24 mouse cellular contexts compared by ENCODE assay signal in genomic region chr10:63052011-63052410, GRCm38 (mm10). TPM values are rescaled to one million over a fixed set of nuclear protein-coding genes. Genes with fewer than 3 reads are reported as not detected.
DNase-seq lines count a peak whose midpoint lies in the region; ATAC-seq and TF ChIP-seq lines count a peak whose summit lies in the region.
"Had no signal": no experiment of that assay in that cellular context is flagged by ENCODE, and none has a peak within 500 bp of the region (broad histone marks: within the 10 kb centered on the region; RNA-seq: fewer than 3 reads in every experiment).

No protein-coding gene starts in this region.

- no peak overlapping the region for H3K4me3 ChIP-seq in kidney, adult 2 months (ENCODE audit: insufficient read depth, low read depth, low read length)
- no peak overlapping the region for H3K4me3 ChIP-seq in liver, postnatal 0 days (ENCODE audit: low read depth, low read length)
- no peak overlapping the region for H3K4me3 ChIP-seq in liver, embryonic 11.5 days (ENCODE audit: low read depth, low read length)
- H3K4me3 ChIP-seq: embryonic facial prominence, embryonic 10.5 days; embryonic facial prominence, embryonic 12.5 days; forebrain, embryonic 13.5 days; forebrain, embryonic 15.5 days had no signal

- H3K27ac ChIP-seq in kidney, adult 2 months (ENCODE audit: insufficient read depth, low read depth, low read length), result no peak overlapping the region
- no peak overlapping the region for H3K27ac ChIP-seq in liver, postnatal 0 days (ENCODE audit: low read depth)
- H3K27ac ChIP-seq in liver, embryonic 11.5 days (ENCODE audit: low read depth, low read length), result no peak overlapping the region
- H3K27ac ChIP-seq: embryonic facial prominence, embryonic 10.5 days; embryonic facial prominence, embryonic 12.5 days; forebrain, embryonic 13.5 days; forebrain, embryonic 15.5 days had no signal

- peak; percentile 48 for DNase-seq in kidney, adult 2 months
- DNase-seq in kidney, adult 8-10 months, result no peak
- peak; percentile 29 to 34 for DNase-seq in kidney, postnatal 36 days
- no peak for DNase-seq in kidney, postnatal 10 days
- DNase-seq in liver, postnatal 0 days, result no peak
- no peak for DNase-seq in liver, embryonic 11.5 days (ENCODE audit: low spot score)
- DNase-seq: adrenal gland, adult 8-10 months; adrenal gland, postnatal 36 days; B cell, adult 2 months; cerebellum, adult 11-12 months; cerebellum, adult 2 months; cerebellum, adult 9-10 months; cerebellum, postnatal 10 days; cerebellum, postnatal 25 days had no signal

- H3K27me3 ChIP-seq in kidney, adult 2 months (replicated peaks; ENCODE audit: control insufficient read depth, insufficient read depth, low read length), result no peaks in the 10 kb centered on the region
- no peaks in the 10 kb centered on the region for H3K27me3 ChIP-seq in liver, postnatal 0 days (ENCODE audit: insufficient read depth, low read length)
- no peaks in the 10 kb centered on the region for H3K27me3 ChIP-seq in liver, embryonic 11.5 days (replicated peaks; ENCODE audit: control insufficient read depth, insufficient read depth, low read length)
- H3K27me3 ChIP-seq: CH12.LX; embryonic facial prominence, embryonic 12.5 days; forebrain, embryonic 13.5 days; forebrain, embryonic 15.5 days; Patski had no signal

- no peak for TF ChIP-seq CTCF in kidney, adult 2 months (conservative IDR thresholded peaks at IDR 0.05; ENCODE audit: insufficient read depth, insufficient read length, low read depth, low read length)
- TF ChIP-seq CTCF in liver, postnatal 0 days (IDR thresholded peaks at IDR 0.05; ENCODE audit: low read depth), result no peak

- 74% methylated on average over 6 of the region's 6 CpGs for WGBS in kidney, adult 2 months
- WGBS in liver, postnatal 0 days (ENCODE audit: insufficient replicate concordance), result 66% methylated on average over 6 of the region's 6 CpGs
- 85% methylated on average over 6 of the region's 6 CpGs for WGBS in liver, embryonic 11.5 days

- no peak for TF ChIP-seq POLR2A in kidney, adult 2 months (IDR thresholded peaks at IDR 0.05; ENCODE audit: low read depth, low read length)

- no peak for TF ChIP-seq EP300 in liver, postnatal 0 days (IDR thresholded peaks at IDR 0.05; ENCODE audit: low read depth)

- ATAC-seq in liver, postnatal 0 days, result peak; percentile 25; the same call in 1 of the 2 replicates
- no peak for ATAC-seq in liver, embryonic 11.5 days (replicated peaks; ENCODE audit: low FRiP score)
- ATAC-seq: activated CD4-positive, CD25-positive, alpha-beta regulatory T cell, adult 4 months; CD4-positive, CD25-positive, alpha-beta regulatory T cell, adult 4 months; forebrain, embryonic 13.5 days; forebrain, embryonic 15.5 days; Patski had no signal

- no peaks in the 10 kb centered on the region; the same call in 1 of the 2 replicates for H3K36me3 ChIP-seq in kidney, adult 2 months (ENCODE audit: control insufficient read depth, insufficient read depth, low read length)
- H3K36me3 ChIP-seq in liver, postnatal 0 days (replicated peaks; ENCODE audit: insufficient read depth, low read length), result no peaks in the 10 kb centered on the region
- no peaks in the 10 kb centered on the region for H3K36me3 ChIP-seq in liver, embryonic 11.5 days (ENCODE audit: control insufficient read depth, insufficient read depth, low read length)
- H3K36me3 ChIP-seq: embryonic facial prominence, embryonic 10.5 days; embryonic facial prominence, embryonic 12.5 days; forebrain, embryonic 15.5 days; G1E had no signal

- H3K9me3 ChIP-seq in liver, postnatal 0 days (ENCODE audit: low read length), result no peaks in the 10 kb centered on the region
- H3K9me3 ChIP-seq in liver, embryonic 11.5 days (ENCODE audit: control insufficient read depth, low read length), result no peaks in the 10 kb centered on the region
- H3K9me3 ChIP-seq: embryonic facial prominence, embryonic 10.5 days; embryonic facial prominence, embryonic 12.5 days; forebrain, embryonic 13.5 days; forebrain, embryonic 15.5 days; G1E had no signal

- H3K4me2 ChIP-seq in liver, postnatal 0 days (ENCODE audit: low read depth, low read length), result no peak overlapping the region
- no peak overlapping the region for H3K4me2 ChIP-seq in liver, embryonic 11.5 days
- H3K4me2 ChIP-seq: embryonic facial prominence, embryonic 12.5 days; forebrain, embryonic 13.5 days; forebrain, embryonic 15.5 days had no signal

- peaks cover 6% of the 10 kb centered on the region; the same call in 1 of the 2 replicates for H3K4me1 ChIP-seq in kidney, adult 2 months (ENCODE audit: control insufficient read depth, insufficient read depth, low read length)
- H3K4me1 ChIP-seq in liver, postnatal 0 days (ENCODE audit: insufficient read depth), result no peaks in the 10 kb centered on the region; the same call in 1 of the 2 replicates
- no peaks in the 10 kb centered on the region for H3K4me1 ChIP-seq in liver, embryonic 11.5 days (replicated peaks; ENCODE audit: control insufficient read depth, insufficient read depth, low read length)
- H3K4me1 ChIP-seq: forebrain, embryonic 13.5 days; forebrain, embryonic 15.5 days had no signal

- H3K9ac ChIP-seq in liver, postnatal 0 days (replicated peaks), result no peak overlapping the region
- H3K9ac ChIP-seq in liver, embryonic 11.5 days (ENCODE audit: low read depth, low read length), result no peak overlapping the region
- H3K9ac ChIP-seq: embryonic facial prominence, embryonic 12.5 days; forebrain, embryonic 13.5 days; forebrain, embryonic 15.5 days had no signal

RNA-seq across cellular contexts. Expression of gene Pbld1, which starts 8.0 kb away (rescaled TPM):
- polyA plus RNA-seq in kidney, adult 2 months (2012; rRNA removed), result 163 and 168 TPM in 2 replicates
- 66.9 and 67.6 TPM in 2 replicates for polyA plus RNA-seq in liver, postnatal 0 days (2015; fragmentation: Nextera tagmentation; extraction: Ambion mirVana)
- 1.9 and 2.5 TPM in 2 replicates for polyA plus RNA-seq in liver, embryonic 11.5 days (2014; fragmentation: Nextera tagmentation; extraction: Ambion mirVana)
- polyA plus RNA-seq: activated CD4-positive, CD25-positive, alpha-beta regulatory T cell, adult 4 months; G1E had no signal

RNA-seq across cellular contexts. Expression of gene Pbld2, which starts 27.9 kb away (rescaled TPM):
- 22.4 and 25.5 TPM in 2 replicates for polyA plus RNA-seq in kidney, adult 2 months (2012; rRNA removed)
- polyA plus RNA-seq in liver, postnatal 0 days (2015; fragmentation: Nextera tagmentation; extraction: Ambion mirVana), result 15.0 and 17.3 TPM in 2 replicates
- polyA plus RNA-seq in liver, embryonic 11.5 days (2014; fragmentation: Nextera tagmentation; extraction: Ambion mirVana), result 0.73 and 1.2 TPM in 2 replicates
- polyA plus RNA-seq: G1E had no signal

RNA-seq across cellular contexts. Expression of gene Hnrnph3, which starts 28.0 kb away (rescaled TPM):
- 14.7 and 25.0 TPM in 2 replicates for polyA plus RNA-seq in kidney, adult 2 months (2012; rRNA removed)
- polyA plus RNA-seq in liver, postnatal 0 days (2015; fragmentation: Nextera tagmentation; extraction: Ambion mirVana), result 12.1 and 12.4 TPM in 2 replicates
- 52.6 and 57.1 TPM in 2 replicates for polyA plus RNA-seq in liver, embryonic 11.5 days (2014; fragmentation: Nextera tagmentation; extraction: Ambion mirVana)

RNA-seq across cellular contexts. Expression of gene Atoh7, which starts 47.4 kb away (rescaled TPM):
- polyA plus RNA-seq in kidney, adult 2 months (2012; rRNA removed), result 0.19 and 0.28 TPM in 2 replicates
- 0.08 and 0.61 TPM in 2 replicates for polyA plus RNA-seq in liver, postnatal 0 days (2015; fragmentation: Nextera tagmentation; extraction: Ambion mirVana)
- not detected in 2 replicates for polyA plus RNA-seq in liver, embryonic 11.5 days (2014; fragmentation: Nextera tagmentation; extraction: Ambion mirVana)
- polyA plus RNA-seq: activated CD4-positive, CD25-positive, alpha-beta regulatory T cell, adult 4 months; CD4-positive, CD25-positive, alpha-beta regulatory T cell, adult 4 months; embryonic facial prominence, embryonic 14.5 days; G1E; Patski had no signal

Comparison
In these comparisons a context has a peak if more than half of its experiments do, and no peak if none do; other contexts are left out.
1. DNase-seq: peak in kidney, adult 2 months (single experiment) and kidney, postnatal 36 days (2 of 2); none in kidney, adult 8-10 months (0 of 2), kidney, postnatal 10 days (single experiment), liver, postnatal 0 days (single experiment) and liver, embryonic 11.5 days (single experiment).
2. RNA of gene Pbld1, which starts 8.0 kb away (polyA plus RNA-seq): 163 to 168 TPM in kidney, adult 2 months and 66.9 to 67.6 TPM in liver, postnatal 0 days; 1.9 to 2.5 TPM in liver, embryonic 11.5 days; every median in the first group is over 10 times any median in the second.